Mouse (Mus musculus) kidney, postnatal 25 days (tissue): ENCODE measurements at regions not wholly inside any gene's neighbourhood (a gene's known extent, or its start where the extent isn't known, plus 50 kb on each side); places are given as distances from the start of the nearest gene placed in this dataset.

Experiments
- DNase-seq, 2 experiments: peaks; one replicate each; pipeline ENCODE4 v3.0.0; 2021; ENCODE audit warnings: mixed read lengths in 2 of 2

GRCm38 (mm10) chr12:68500794-68501193 is 658.2 kb downstream of the Rps29 start:
- DNase-seq: peak in 1 of 2 experiments; percentile 32

DNA sequence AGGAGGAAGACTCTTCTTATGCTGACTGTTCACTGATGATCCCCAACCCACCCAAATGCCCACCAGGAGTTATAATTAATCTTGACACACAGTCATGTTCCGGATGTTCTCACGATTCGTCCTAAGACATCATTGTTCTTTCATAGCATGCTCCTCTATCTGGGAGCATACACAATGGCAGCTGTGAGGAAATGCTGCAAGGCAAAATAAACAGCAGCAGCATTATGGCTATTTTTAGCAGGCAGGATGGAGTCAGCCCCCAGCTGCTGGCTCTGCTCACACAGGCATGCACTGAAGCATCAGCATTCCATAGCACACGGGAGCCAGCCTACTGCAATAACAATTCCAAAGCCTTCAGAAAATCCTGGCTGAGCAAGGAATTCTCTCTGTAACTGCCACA is 696.0 kb downstream of the Rps29 start:
- DNase-seq: peak; percentile 20 to 61

- no peak for DNase-seq
These were observed 700.8 kb downstream of the Rps29 start for GRCm38 (mm10) chr12:68458196-68458595.

- peak in 1 of 2 experiments; percentile 40 for DNase-seq
These were observed 732.4 kb downstream of the Rps29 start for GRCm38 (mm10) chr12:68426601-68427000.

DNA sequence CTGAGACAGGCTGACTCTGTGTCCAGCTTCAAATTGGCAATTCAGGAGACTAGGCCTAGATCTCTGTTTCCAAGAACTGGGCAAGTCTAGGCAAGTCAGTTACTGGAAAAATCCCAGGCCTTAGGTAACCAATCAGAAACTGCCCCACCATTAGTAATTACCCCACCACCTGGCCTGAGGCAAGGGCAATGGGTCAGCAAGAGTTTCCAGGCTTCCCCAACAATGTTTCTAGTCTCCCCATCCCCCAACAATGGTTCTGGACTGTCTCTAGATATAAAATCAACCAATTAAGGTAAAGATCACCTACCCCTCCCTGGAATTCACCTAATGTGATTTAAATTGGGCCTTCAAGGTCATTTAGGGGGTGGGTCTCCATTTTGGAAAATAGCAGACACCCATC is 734.0 kb downstream of the Rps29 start:
- DNase-seq: peak; percentile 4 to 42
